Mouse (Mus musculus) bone marrow macrophage, adult 2 months (primary cell): ENCODE measurements around the gene Zfp706. TPM values are rescaled to one million over a fixed set of nuclear protein-coding genes. Genes with fewer than 3 reads are reported as not detected.

Experiments
- H3K27ac ChIP-seq: 2 replicates; pipeline ENCODE4 v1.5.1; 2012; ENCODE audit warnings: low read depth, low read length; ENCODE audit not compliant: insufficient read depth
- H3K4me1 ChIP-seq: 2 replicates; pipeline ENCODE4 v1.6.1; 2012; ENCODE audit warnings: low read length; ENCODE audit not compliant: control insufficient read depth, insufficient read depth
- H3K4me3 ChIP-seq: 2 replicates; pipeline ENCODE4 v1.5.1; 2012; ENCODE audit warnings: mild to moderate bottlenecking, low read length, moderate library complexity; ENCODE audit not compliant: insufficient read depth
- CTCF ChIP-seq: IDR thresholded peaks from 2 replicates; pipeline ENCODE4 v1.5.1; 2012; ENCODE audit warnings: low read depth, mild to moderate bottlenecking, low read length, moderate library complexity
- POLR2A ChIP-seq: IDR thresholded peaks from 2 replicates; pipeline ENCODE4 v1.6.1; 2012; ENCODE audit warnings: mild to moderate bottlenecking, low read depth, low read length, borderline replicate concordance
- polyA plus RNA-seq: library from polyadenylated mRNA; stranded (reverse); fragments of >200 nt; gene quantifications from 2 replicates; pipeline ENCODE4 v1.2.4, GENCODE M21; 2012; ENCODE audit not compliant: missing spikeins, insufficient read depth, insufficient read length

Gene Zfp706
- polyA plus RNA-seq, 1 experiment, result 176 TPM

DNA sequence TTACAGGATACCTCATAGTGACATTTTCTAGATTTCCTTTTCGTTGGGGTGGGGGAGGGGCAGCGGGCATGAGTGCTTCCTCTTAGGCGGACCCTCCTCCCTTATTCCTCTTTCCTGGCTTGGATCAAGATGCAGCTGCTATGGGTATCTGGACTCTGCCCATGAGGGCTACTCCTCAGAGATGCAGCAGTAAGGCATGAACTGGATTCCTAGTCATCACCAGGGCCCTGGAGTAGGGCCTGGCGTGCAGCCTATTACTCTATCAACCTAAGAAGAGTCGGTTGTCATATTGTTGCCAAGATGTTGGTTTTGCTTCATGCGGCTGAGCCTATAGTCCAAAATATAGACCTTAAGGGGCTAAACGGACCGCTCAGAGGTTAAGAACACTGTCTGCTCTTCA lies 27.3 kb downstream of the Zfp706 start:
- Histone ChIP-seq H3K4me1 (peaks cover 11% of the 10 kb centered on the region), H3K27ac (no peak overlapping the region), H3K4me3 (no peak overlapping the region)
- no peak for TF ChIP-seq POLR2A
- TF ChIP-seq CTCF, result no peak

- H3K4me3 ChIP-seq, result no peak overlapping the region
- no peak overlapping the region for H3K27ac ChIP-seq
Observed at GRCm38 (mm10) chr15:36979488-36980201, 27.9 kb downstream of the Zfp706 start.

DNA sequence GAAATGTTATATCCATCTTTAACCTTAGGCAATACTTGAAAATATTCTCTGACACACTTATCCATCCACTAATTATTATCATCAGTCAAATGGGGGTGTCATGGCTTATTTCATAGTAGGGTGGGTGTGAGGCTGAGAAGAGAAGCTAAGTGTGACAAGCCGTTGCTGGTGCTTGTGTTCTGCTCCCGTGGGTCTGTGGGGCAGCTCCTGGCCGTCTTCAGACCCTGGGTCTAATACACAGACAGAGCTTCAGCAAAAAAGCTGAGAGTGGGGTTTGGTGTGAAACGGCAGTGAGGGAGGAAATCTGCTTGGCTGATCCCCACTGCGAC lies 28.4 kb downstream of the Zfp706 start:
- no peak for TF ChIP-seq CTCF
- no peak for TF ChIP-seq POLR2A
- Histone ChIP-seq H3K27ac (no peak overlapping the region), H3K4me1 (peaks cover 11% of the 10 kb centered on the region), H3K4me3 (no peak overlapping the region)

More at GRCm38 (mm10) chr15:36979488-36980201, 27.9 kb downstream of the Zfp706 start:
- peaks cover 11% of the 10 kb centered on the region for H3K4me1 ChIP-seq
- TF ChIP-seq CTCF, result no peak

- peaks cover 11% of the 10 kb centered on the region for H3K4me1 ChIP-seq
- H3K4me3 ChIP-seq, result no peak overlapping the region
- TF ChIP-seq CTCF (no peak), POLR2A (no peak)
- H3K27ac ChIP-seq, result no peak overlapping the region
Observed at GRCm38 (mm10) chr15:36977823-36978222, 29.8 kb downstream of the Zfp706 start.

GRCm38 (mm10) chr15:36975690-36976089 lies 31.9 kb downstream of the Zfp706 start:
- Histone ChIP-seq H3K27ac (no peak overlapping the region), H3K4me3 (no peak overlapping the region), H3K4me1 (peaks cover 11% of the 10 kb centered on the region)
- TF ChIP-seq CTCF (no peak), POLR2A (no peak)

- TF ChIP-seq POLR2A (no peak), CTCF (no peak)
- peaks cover 9% of the 10 kb centered on the region for H3K4me1 ChIP-seq
- no peak overlapping the region for H3K4me3 ChIP-seq
- H3K27ac ChIP-seq, result no peak overlapping the region
Observed at GRCm38 (mm10) chr15:36975256-36975620, 32.3 kb downstream of the Zfp706 start.

DNA sequence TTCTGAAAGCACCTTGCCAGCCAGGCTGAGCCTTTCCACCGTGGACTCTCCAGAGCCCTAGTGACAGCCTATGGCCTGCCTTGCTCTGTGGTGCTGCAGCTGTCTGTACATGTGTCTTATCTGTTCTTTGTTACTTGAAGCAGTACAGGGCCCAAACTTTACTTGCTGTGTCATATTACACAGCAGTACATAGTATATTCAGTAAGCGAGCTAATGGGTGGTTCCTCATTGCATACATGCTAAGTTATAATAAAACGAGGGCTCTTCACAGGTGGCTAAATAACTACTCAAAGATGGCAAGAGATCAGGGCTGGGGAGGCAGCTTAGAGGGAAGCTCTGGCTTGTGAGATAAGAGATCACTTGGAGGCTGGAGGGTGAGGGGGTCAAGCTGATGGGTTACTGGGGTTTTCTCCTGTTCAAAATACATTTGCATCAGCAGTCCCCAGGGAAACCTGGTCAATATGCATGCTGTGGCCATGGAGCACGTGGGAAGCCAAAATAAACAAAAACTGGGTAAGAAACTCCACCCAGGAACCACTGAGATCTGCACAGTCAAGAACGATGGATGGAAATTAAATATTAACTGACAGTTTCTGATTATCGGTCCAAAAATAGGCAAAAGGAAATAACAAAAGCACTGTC lies 32.8 kb downstream of the Zfp706 start:
- TF ChIP-seq POLR2A, result no peak
- TF ChIP-seq CTCF, result no peak
- peaks cover 4% of the 10 kb centered on the region; the same call in 1 of the 2 replicates for H3K4me1 ChIP-seq
- no peak overlapping the region for H3K4me3 ChIP-seq
- H3K27ac ChIP-seq, result no peak overlapping the region

- Histone ChIP-seq H3K4me1 (peaks cover 3% of the 10 kb centered on the region; the same call in 1 of the 2 replicates), H3K4me3 (no peak overlapping the region), H3K27ac (no peak overlapping the region)
- TF ChIP-seq POLR2A (no peak), CTCF (no peak)
Observed at GRCm38 (mm10) chr15:36973714-36974113, 33.9 kb downstream of the Zfp706 start.

DNA sequence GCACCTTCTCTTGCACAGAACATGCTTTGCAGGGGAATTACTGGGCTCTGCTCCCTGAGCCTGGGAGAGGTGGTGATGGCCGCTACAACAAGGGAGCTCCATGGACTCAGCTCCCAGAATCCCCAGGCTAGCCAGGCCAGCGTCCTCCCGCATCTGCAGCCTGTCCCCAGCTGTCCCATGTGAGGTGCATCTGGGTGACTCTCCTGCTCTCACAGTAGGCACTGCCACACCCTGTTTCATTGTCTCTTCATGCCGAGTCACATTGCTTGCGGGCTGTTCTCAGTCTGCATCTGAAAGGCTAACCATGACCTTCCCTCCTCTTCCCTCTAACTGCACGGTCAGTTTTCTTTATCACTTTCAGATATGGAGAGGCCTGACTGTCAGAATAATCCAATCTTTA lies 34.3 kb downstream of the Zfp706 start:
- Histone ChIP-seq H3K27ac (no peak overlapping the region), H3K4me3 (no peak overlapping the region), H3K4me1 (peaks cover 3% of the 10 kb centered on the region; the same call in 1 of the 2 replicates)
- TF ChIP-seq POLR2A (no peak), CTCF (no peak)

GRCm38 (mm10) chr15:36969794-36970193 lies 37.8 kb downstream of the Zfp706 start:
- Histone ChIP-seq H3K27ac (no peak overlapping the region), H3K4me3 (no peak overlapping the region), H3K4me1 (peaks cover 19% of the 10 kb centered on the region)
- no peak for TF ChIP-seq POLR2A
- TF ChIP-seq CTCF, result no peak
